Mouse (Mus musculus): ENCODE measurements around the gene Rbks.

Gene Rbks

GRCm38 (mm10) chr5:31576539-31576975 lies 120.9 kb downstream of the Rbks start:
- DNase-seq, result no peak

Measured in cerebellum, postnatal 14 days (tissue).